Mouse (Mus musculus): ENCODE measurements at regions not wholly inside any gene's neighbourhood (a gene's known extent, or its start where the extent isn't known, plus 50 kb on each side); places are given as distances from the start of the nearest gene placed in this dataset.

GRCm38 (mm10) chr13:92911660-92912284 is 67.2 kb downstream of the Mtx3 start:
- TF ChIP-seq CTCF (IDR thresholded peaks at IDR 0.05; ENCODE audit: low read depth): no peak
- Histone ChIP-seq H3K4me2 (ENCODE audit: low read depth) (no peak overlapping the region), H3K36me3 (ENCODE audit: insufficient read depth) (no peaks in the 10 kb centered on the region), H3K4me3 (ENCODE audit: low read depth, low read length) (no peak overlapping the region), H3K9me3 (ENCODE audit: low read length) (no peaks in the 10 kb centered on the region), H3K27me3 (ENCODE audit: insufficient read depth, low read length) (no peaks in the 10 kb centered on the region), H3K4me1 (ENCODE audit: insufficient read depth) (no peaks in the 10 kb centered on the region), H3K27ac (ENCODE audit: low read depth, low read length) (no peak overlapping the region), H3K9ac (no peak overlapping the region)
- ATAC-seq: no peak
- no peak for DNase-seq
- 60% methylated on average over 11 of the region's 11 CpGs for WGBS

- Histone ChIP-seq H3K36me3 (ENCODE audit: insufficient read depth) (no peaks in the 10 kb centered on the region), H3K27me3 (ENCODE audit: insufficient read depth, low read length) (no peaks in the 10 kb centered on the region), H3K27ac (ENCODE audit: low read depth, low read length) (no peak overlapping the region), H3K9ac (no peak overlapping the region), H3K9me3 (ENCODE audit: low read length) (no peaks in the 10 kb centered on the region), H3K4me2 (ENCODE audit: low read depth) (no peak overlapping the region), H3K4me1 (ENCODE audit: insufficient read depth) (no peaks in the 10 kb centered on the region), H3K4me3 (ENCODE audit: low read depth, low read length) (no peak overlapping the region)
- TF ChIP-seq CTCF (IDR thresholded peaks at IDR 0.05; ENCODE audit: low read depth): no peak
- DNase-seq (no peak), ATAC-seq (peak; percentile 47; the same call in 1 of the 2 replicates)
- 63% methylated on average over 2 of the region's 2 CpGs for WGBS
These were observed 68.1 kb downstream of the Mtx3 start for GRCm38 (mm10) chr13:92912661-92913060.

GRCm38 (mm10) chr13:92914631-92915030 is 70.1 kb downstream of the Mtx3 start:
- Histone ChIP-seq H3K4me3 (ENCODE audit: low read depth, low read length) (no peak overlapping the region), H3K4me1 (ENCODE audit: insufficient read depth) (no peaks in the 10 kb centered on the region), H3K4me2 (ENCODE audit: low read depth) (no peak overlapping the region), H3K36me3 (ENCODE audit: insufficient read depth) (no peaks in the 10 kb centered on the region), H3K27me3 (ENCODE audit: insufficient read depth, low read length) (no peaks in the 10 kb centered on the region), H3K9me3 (ENCODE audit: low read length) (no peaks in the 10 kb centered on the region), H3K9ac (no peak overlapping the region), H3K27ac (ENCODE audit: low read depth, low read length) (no peak overlapping the region)
- ATAC-seq: no peak
- DNase-seq: no peak
- TF ChIP-seq CTCF (IDR thresholded peaks at IDR 0.05; ENCODE audit: low read depth): no peak
- 85% methylated on average over 3 of the region's 3 CpGs for WGBS

- Histone ChIP-seq H3K27me3 (ENCODE audit: insufficient read depth, low read length) (no peaks in the 10 kb centered on the region), H3K4me2 (ENCODE audit: low read depth) (no peak overlapping the region), H3K4me3 (ENCODE audit: low read depth, low read length) (no peak overlapping the region), H3K9me3 (ENCODE audit: low read length) (no peaks in the 10 kb centered on the region), H3K4me1 (ENCODE audit: insufficient read depth) (no peaks in the 10 kb centered on the region), H3K9ac (no peak overlapping the region), H3K27ac (ENCODE audit: low read depth, low read length) (no peak overlapping the region), H3K36me3 (ENCODE audit: insufficient read depth) (no peaks in the 10 kb centered on the region)
- DNase-seq (no peak), ATAC-seq (no peak)
- WGBS: 62% methylated on average over 2 of the region's 2 CpGs
- no peak for TF ChIP-seq CTCF (IDR thresholded peaks at IDR 0.05; ENCODE audit: low read depth)
These were observed 70.8 kb downstream of the Mtx3 start for GRCm38 (mm10) chr13:92915221-92915839.

GRCm38 (mm10) chr13:92915948-92916710 is 71.6 kb downstream of the Mtx3 start:
- peak; percentile 48; the same call in 1 of the 2 replicates for ATAC-seq
- no peak for TF ChIP-seq CTCF (IDR thresholded peaks at IDR 0.05; ENCODE audit: low read depth)
- DNase-seq: no peak

GRCm38 (mm10) chr13:92919882-92920281 is 75.3 kb downstream of the Mtx3 start:
- Histone ChIP-seq H3K4me3 (ENCODE audit: low read depth, low read length) (no peak overlapping the region), H3K27ac (ENCODE audit: low read depth, low read length) (no peak overlapping the region), H3K36me3 (ENCODE audit: insufficient read depth) (no peaks in the 10 kb centered on the region), H3K4me2 (ENCODE audit: low read depth) (no peak overlapping the region), H3K9ac (no peak overlapping the region), H3K27me3 (ENCODE audit: insufficient read depth, low read length) (no peaks in the 10 kb centered on the region), H3K4me1 (ENCODE audit: insufficient read depth) (no peaks in the 10 kb centered on the region), H3K9me3 (ENCODE audit: low read length) (no peaks in the 10 kb centered on the region)
- no peak for ATAC-seq
- DNase-seq: no peak
- no peak for TF ChIP-seq CTCF (IDR thresholded peaks at IDR 0.05; ENCODE audit: low read depth)
- WGBS: 79% methylated on average over 2 of the region's 2 CpGs

More at GRCm38 (mm10) chr13:92915948-92916710, 71.6 kb downstream of the Mtx3 start:
- no peaks in the 10 kb centered on the region for H3K9me3 ChIP-seq (ENCODE audit: low read length)
- no peak overlapping the region for H3K4me3 ChIP-seq (ENCODE audit: low read depth, low read length)
- no peak overlapping the region for H3K27ac ChIP-seq (ENCODE audit: low read depth, low read length)
- no peaks in the 10 kb centered on the region for H3K4me1 ChIP-seq (ENCODE audit: insufficient read depth)
- H3K4me2 ChIP-seq (ENCODE audit: low read depth): no peak overlapping the region
- no peaks in the 10 kb centered on the region for H3K27me3 ChIP-seq (ENCODE audit: insufficient read depth, low read length)
- no peak overlapping the region for H3K9ac ChIP-seq
- WGBS: 84% methylated on average over 5 of the region's 5 CpGs
- H3K36me3 ChIP-seq (ENCODE audit: insufficient read depth): no peaks in the 10 kb centered on the region

- H3K27me3 ChIP-seq (ENCODE audit: insufficient read depth, low read length): no peaks in the 10 kb centered on the region
- H3K27ac ChIP-seq (ENCODE audit: low read depth, low read length): no peak overlapping the region
- no peaks in the 10 kb centered on the region for H3K36me3 ChIP-seq (ENCODE audit: insufficient read depth)
- 92% methylated on average over 3 of the region's 3 CpGs for WGBS
- H3K9me3 ChIP-seq (ENCODE audit: low read length): no peaks in the 10 kb centered on the region
- DNase-seq (no peak), ATAC-seq (no peak)
- no peak overlapping the region for H3K4me3 ChIP-seq (ENCODE audit: low read depth, low read length)
- TF ChIP-seq CTCF (IDR thresholded peaks at IDR 0.05; ENCODE audit: low read depth): no peak
- no peaks in the 10 kb centered on the region for H3K4me1 ChIP-seq (ENCODE audit: insufficient read depth)
- no peak overlapping the region for H3K9ac ChIP-seq
- no peak overlapping the region for H3K4me2 ChIP-seq (ENCODE audit: low read depth)
These were observed 77.4 kb downstream of the Mtx3 start for GRCm38 (mm10) chr13:92921936-92922335.

All from forebrain, postnatal 0 days (tissue).